Mouse (Mus musculus): Measurements from ENCODE around the gene Tmem238. TPM values are rescaled to one million over a fixed set of nuclear protein-coding genes. Genes with fewer than 3 reads are reported as not detected.
A peak's percentile ranks its signal among the peaks of the same experiment; 100 is the strongest.

The Tmem238 gene
- polyA plus RNA-seq, 1 experiment from 2014 or later, result 9.2 TPM

DNA sequence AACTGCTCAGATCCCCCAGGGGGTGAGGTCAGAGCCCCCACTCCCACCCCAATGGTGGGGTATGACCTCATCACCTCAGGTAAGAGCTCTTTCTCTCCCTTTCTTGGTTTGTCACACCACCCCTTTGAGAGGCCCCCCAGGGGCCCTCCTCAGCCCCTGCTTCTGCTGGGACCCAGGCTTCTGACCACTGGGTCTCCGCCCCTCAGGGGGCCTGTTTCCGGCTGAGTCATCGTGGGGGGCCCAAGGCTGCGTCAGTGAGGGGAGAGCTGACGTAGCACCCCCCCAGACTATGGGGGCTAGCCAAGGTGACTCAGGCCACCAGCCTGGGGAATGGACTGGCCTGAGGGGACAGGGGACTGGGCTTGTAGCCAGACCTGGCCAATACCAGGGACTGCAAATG lies 9.5 kb downstream of the Tmem238 start:
- no peaks in the 10 kb centered on the region for H3K9me3 ChIP-seq (ENCODE audit: control insufficient read depth, low read length)
- H3K36me3 ChIP-seq (ENCODE audit: control insufficient read depth, insufficient read depth, low read length), result no peaks in the 10 kb centered on the region
- H3K4me1 ChIP-seq (ENCODE audit: control insufficient read depth, insufficient read depth, low read depth, low read length), result peaks cover 8% of the 10 kb centered on the region; the same call in 1 of the 2 replicates
- H3K9ac ChIP-seq (ENCODE audit: low read depth, low read length), result no peak overlapping the region
- 34% methylated on average over 5 of the region's 5 CpGs for WGBS
- no peak overlapping the region for H3K4me3 ChIP-seq (ENCODE audit: low read length)
- ATAC-seq, result no peak
- no peak overlapping the region for H3K4me2 ChIP-seq (ENCODE audit: low read length)
- H3K27me3 ChIP-seq (replicated peaks; ENCODE audit: control insufficient read depth, insufficient read depth, low read length), result peaks cover 44% of the 10 kb centered on the region
- H3K27ac ChIP-seq (ENCODE audit: low read depth, low read length), result no peak overlapping the region

DNA sequence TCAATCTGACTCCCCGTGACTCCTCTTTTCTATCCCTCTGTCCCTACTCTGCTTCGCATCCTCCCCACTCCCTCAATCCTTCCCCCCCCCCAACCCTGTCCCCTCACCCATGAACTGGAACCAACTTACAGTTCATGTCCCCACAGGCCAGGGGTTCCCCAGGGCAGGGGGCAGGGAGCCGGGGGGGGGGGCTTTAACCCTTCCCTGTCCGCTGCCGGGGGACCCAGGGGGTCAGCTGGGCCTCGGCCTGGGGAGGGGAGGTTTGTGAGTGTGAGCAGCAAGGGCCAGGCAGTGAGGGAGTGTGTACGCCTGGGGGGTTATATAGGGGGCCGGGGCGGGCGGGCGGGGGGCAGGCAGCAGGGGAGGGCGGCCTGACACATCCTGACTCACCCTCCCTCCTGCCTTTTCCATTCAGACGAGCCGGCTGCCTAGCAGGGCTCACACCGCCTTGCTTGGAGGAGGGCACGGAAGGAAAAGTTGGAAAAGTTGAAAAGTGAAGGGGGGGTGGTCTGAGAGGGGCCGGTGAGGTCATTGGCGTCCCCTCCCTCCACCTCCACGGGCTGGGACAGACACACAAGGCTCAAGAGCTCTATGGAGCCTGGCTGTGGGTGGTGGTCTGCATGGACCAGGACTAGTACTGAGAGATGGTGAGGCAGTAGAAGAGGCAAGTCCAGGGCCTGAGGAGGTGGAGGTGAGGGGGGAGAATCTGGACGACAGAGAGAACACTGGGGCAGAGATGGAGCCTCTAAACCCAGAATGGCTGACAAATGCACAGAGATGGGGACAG lies 11.4 kb downstream of the Tmem238 start:
- Histone ChIP-seq H3K4me1 (ENCODE audit: control insufficient read depth, insufficient read depth, low read depth, low read length) (peaks cover 8% of the 10 kb centered on the region; the same call in 1 of the 2 replicates), H3K27ac (ENCODE audit: low read depth, low read length) (no peak overlapping the region), H3K27me3 (replicated peaks; ENCODE audit: control insufficient read depth, insufficient read depth, low read length) (peaks cover 45% of the 10 kb centered on the region), H3K4me2 (ENCODE audit: low read length) (no peak overlapping the region; the same call in 1 of the 2 replicates), H3K4me3 (ENCODE audit: low read length) (no peak overlapping the region), H3K9me3 (ENCODE audit: control insufficient read depth, low read length) (no peaks in the 10 kb centered on the region), H3K36me3 (ENCODE audit: control insufficient read depth, insufficient read depth, low read length) (no peaks in the 10 kb centered on the region), H3K9ac (ENCODE audit: low read depth, low read length) (no peak overlapping the region)
- WGBS, result 3% methylated on average over 15 of the region's 20 CpGs
- ATAC-seq, result no peak

DNA sequence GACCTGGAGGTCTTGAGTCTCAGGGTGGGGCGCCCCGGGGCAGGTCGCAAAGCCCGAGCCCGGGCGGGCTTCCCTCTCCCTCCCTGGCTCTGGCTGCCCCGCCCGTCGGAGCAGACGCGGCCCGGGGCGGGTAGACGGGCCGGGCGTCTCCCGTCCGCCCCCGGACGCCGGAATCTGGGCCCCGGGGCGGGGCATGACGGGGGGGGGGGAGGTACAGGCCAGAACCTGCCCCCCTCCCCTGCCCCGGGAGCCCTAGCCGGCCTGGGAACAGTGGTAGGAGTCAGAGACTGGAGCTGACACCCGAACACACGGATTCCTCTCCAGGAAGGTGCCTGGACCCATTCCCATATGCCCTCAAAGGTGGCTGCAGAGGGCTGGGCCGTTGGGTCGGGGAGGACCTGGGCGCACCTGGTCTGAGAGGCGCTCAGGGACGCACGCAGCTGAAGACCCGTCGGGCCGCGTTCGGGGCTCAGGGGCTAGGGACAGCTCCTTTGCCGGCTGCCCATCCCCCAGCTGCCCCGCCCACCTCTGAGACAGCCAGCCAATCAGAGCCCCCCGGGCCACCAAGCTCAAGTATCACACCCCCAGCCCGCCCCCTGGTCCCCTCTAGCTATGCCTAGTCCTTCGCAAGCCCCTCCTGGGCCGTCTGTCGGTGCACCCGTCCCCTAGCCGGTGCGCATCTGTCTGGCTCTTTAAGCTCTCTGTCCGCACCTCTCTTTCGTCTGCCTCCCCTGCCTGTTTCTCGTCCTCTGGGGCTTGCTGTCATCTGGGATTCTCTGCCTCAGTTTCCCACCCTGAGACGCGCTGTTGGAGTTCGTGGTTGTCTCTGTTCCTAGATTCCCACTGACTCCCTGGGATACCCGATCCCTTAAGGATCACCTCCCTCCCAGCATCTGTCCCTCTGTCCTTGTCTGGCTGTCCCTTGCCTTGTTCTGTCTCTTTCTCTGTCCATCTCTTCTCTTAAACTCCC lies 12.3 kb downstream of the Tmem238 start:
- Histone ChIP-seq H3K9me3 (ENCODE audit: control insufficient read depth, low read length) (no peaks in the 10 kb centered on the region), H3K4me1 (ENCODE audit: control insufficient read depth, insufficient read depth, low read depth, low read length) (peaks cover 8% of the 10 kb centered on the region; the same call in 1 of the 2 replicates), H3K27ac (ENCODE audit: low read depth, low read length) (no peak overlapping the region), H3K27me3 (replicated peaks; ENCODE audit: control insufficient read depth, insufficient read depth, low read length) (peaks cover 45% of the 10 kb centered on the region), H3K36me3 (ENCODE audit: control insufficient read depth, insufficient read depth, low read length) (no peaks in the 10 kb centered on the region), H3K4me3 (ENCODE audit: low read length) (peak overlapping the region; percentile 38), H3K4me2 (ENCODE audit: low read length) (peak overlapping the region; percentile 52), H3K9ac (ENCODE audit: low read depth, low read length) (peak overlapping the region; percentile 58)
- ATAC-seq, result peak; percentile 66
- under 1% methylated on average over 43 of the region's 56 CpGs for WGBS

GRCm38 (mm10) chr7:4776131-4776530 lies 13.3 kb downstream of the Tmem238 start:
- H3K9ac ChIP-seq (ENCODE audit: low read depth, low read length), result no peak overlapping the region
- no peaks in the 10 kb centered on the region for H3K36me3 ChIP-seq (ENCODE audit: control insufficient read depth, insufficient read depth, low read length)
- no peak overlapping the region for H3K4me2 ChIP-seq (ENCODE audit: low read length)
- peaks cover 45% of the 10 kb centered on the region for H3K27me3 ChIP-seq (replicated peaks; ENCODE audit: control insufficient read depth, insufficient read depth, low read length)
- H3K4me3 ChIP-seq (ENCODE audit: low read length), result no peak overlapping the region
- H3K27ac ChIP-seq (ENCODE audit: low read depth, low read length), result no peak overlapping the region
- H3K9me3 ChIP-seq (ENCODE audit: control insufficient read depth, low read length), result no peaks in the 10 kb centered on the region
- ATAC-seq, result no peak
- 44% methylated on average over 10 of the region's 10 CpGs for WGBS
- peaks cover 8% of the 10 kb centered on the region; the same call in 1 of the 2 replicates for H3K4me1 ChIP-seq (ENCODE audit: control insufficient read depth, insufficient read depth, low read depth, low read length)

GRCm38 (mm10) chr7:4771202-4771601 lies 18.3 kb downstream of the Tmem238 start, which contains the start of gene Fam71e2:
TSS of gene Fam71e2 (minus strand) at chr7:4771302.
- Histone ChIP-seq H3K4me1 (ENCODE audit: control insufficient read depth, insufficient read depth, low read depth, low read length) (no peaks in the 10 kb centered on the region), H3K9me3 (ENCODE audit: control insufficient read depth, low read length) (no peaks in the 10 kb centered on the region), H3K9ac (ENCODE audit: low read depth, low read length) (no peak within 1 kb of the TSS), H3K27me3 (replicated peaks; ENCODE audit: control insufficient read depth, insufficient read depth, low read length) (peaks cover 12% of the 10 kb centered on the region), H3K27ac (ENCODE audit: low read depth, low read length) (no peak within 1 kb of the TSS), H3K4me2 (ENCODE audit: low read length) (no peak within 1 kb of the TSS), H3K4me3 (ENCODE audit: low read length) (no peak within 1 kb of the TSS), H3K36me3 (ENCODE audit: control insufficient read depth, insufficient read depth, low read length) (no peaks in the 10 kb centered on the region)
- ATAC-seq, result no peak
- 78% methylated on average over 4 of the region's 5 CpGs for WGBS

- H3K4me2 ChIP-seq (ENCODE audit: low read length), result no peak overlapping the region
- H3K4me3 ChIP-seq (ENCODE audit: low read length), result no peak overlapping the region
- H3K9me3 ChIP-seq (ENCODE audit: control insufficient read depth, low read length), result no peaks in the 10 kb centered on the region
- H3K9ac ChIP-seq (ENCODE audit: low read depth, low read length), result no peak overlapping the region
- no peak for ATAC-seq
- H3K27me3 ChIP-seq (replicated peaks; ENCODE audit: control insufficient read depth, insufficient read depth, low read length), result no peaks in the 10 kb centered on the region
- H3K27ac ChIP-seq (ENCODE audit: low read depth, low read length), result no peak overlapping the region
- no peaks in the 10 kb centered on the region for H3K36me3 ChIP-seq (ENCODE audit: control insufficient read depth, insufficient read depth, low read length)
- WGBS, result 18% methylated on average over 4 of the region's 4 CpGs
- no peaks in the 10 kb centered on the region for H3K4me1 ChIP-seq (ENCODE audit: control insufficient read depth, insufficient read depth, low read depth, low read length)
Observed at GRCm38 (mm10) chr7:4764946-4765710, 24.3 kb downstream of the Tmem238 start.

- Histone ChIP-seq H3K9ac (ENCODE audit: low read depth, low read length) (no peak overlapping the region), H3K4me1 (ENCODE audit: control insufficient read depth, insufficient read depth, low read depth, low read length) (no peaks in the 10 kb centered on the region), H3K27ac (ENCODE audit: low read depth, low read length) (no peak overlapping the region), H3K36me3 (ENCODE audit: control insufficient read depth, insufficient read depth, low read length) (no peaks in the 10 kb centered on the region), H3K4me3 (ENCODE audit: low read length) (no peak overlapping the region), H3K9me3 (ENCODE audit: control insufficient read depth, low read length) (no peaks in the 10 kb centered on the region), H3K27me3 (replicated peaks; ENCODE audit: control insufficient read depth, insufficient read depth, low read length) (no peaks in the 10 kb centered on the region), H3K4me2 (ENCODE audit: low read length) (no peak overlapping the region)
- WGBS, result 28% methylated on average over 1 of the region's 1 CpGs
- no peak for ATAC-seq
Observed at GRCm38 (mm10) chr7:4759670-4760069, 29.8 kb downstream of the Tmem238 start.

DNA sequence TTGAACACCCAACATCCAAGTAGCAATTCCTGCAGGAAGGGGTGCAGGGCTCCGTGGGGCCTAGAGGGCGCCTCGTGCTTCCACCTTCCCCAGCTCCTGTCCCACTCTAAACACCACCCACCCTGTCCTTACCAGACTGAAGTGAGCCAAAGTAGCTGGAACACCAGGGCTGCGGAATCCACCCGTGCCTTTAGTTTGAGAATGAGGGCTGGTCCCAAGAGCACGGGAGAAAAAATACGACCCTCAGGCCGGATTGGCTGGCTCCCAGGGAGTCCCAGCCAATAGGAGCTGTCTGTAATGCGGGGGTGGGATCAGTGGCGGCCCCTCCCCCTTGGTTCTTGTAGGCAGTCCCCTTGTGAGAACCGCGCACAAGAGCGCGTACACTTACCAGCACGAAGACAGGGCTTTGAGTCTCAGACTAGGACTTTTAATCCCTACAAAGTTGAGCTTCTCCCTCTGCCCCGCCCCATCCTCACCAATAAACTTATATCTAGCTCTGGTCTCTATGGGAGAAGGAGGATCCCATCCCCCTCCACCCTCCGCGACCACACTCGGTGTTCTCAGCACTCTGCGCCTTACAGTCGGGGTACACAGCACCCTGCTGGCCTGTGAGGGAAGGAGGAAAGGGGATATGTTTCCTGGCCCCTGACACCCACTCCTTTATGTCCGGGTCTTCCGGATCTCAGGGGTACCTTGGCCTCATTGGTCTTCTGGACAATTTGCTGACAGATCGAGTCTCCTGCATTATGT lies 36.5 kb downstream of the Tmem238 start, which contains the start of gene Cox6b2:
Gene Cox6b2, minus strand, starts transcription at position 274 of the 750 bp plus-strand sequence.
- Histone ChIP-seq H3K36me3 (ENCODE audit: control insufficient read depth, insufficient read depth, low read length) (no peaks in the 10 kb centered on the region), H3K27me3 (replicated peaks; ENCODE audit: control insufficient read depth, insufficient read depth, low read length) (no peaks in the 10 kb centered on the region), H3K9me3 (ENCODE audit: control insufficient read depth, low read length) (no peaks in the 10 kb centered on the region), H3K4me2 (ENCODE audit: low read length) (peak within 1 kb of the TSS; percentile 65), H3K4me1 (ENCODE audit: control insufficient read depth, insufficient read depth, low read depth, low read length) (peaks cover 12% of the 10 kb centered on the region), H3K27ac (ENCODE audit: low read depth, low read length) (0 out of 2 replicates have a peak within 1 kb of the TSS, but pooled peaks have one; percentile 9), H3K9ac (ENCODE audit: low read depth, low read length) (peak within 1 kb of the TSS; percentile 49), H3K4me3 (ENCODE audit: low read length) (peak within 1 kb of the TSS; percentile 43)
- WGBS, result 4% methylated on average over 24 of the region's 24 CpGs
- ATAC-seq, result peak; percentile 92

Measured in hindbrain, embryonic 16.5 days (tissue).